In genomic region chr12:111574074-111574886, GRCm38 (mm10) we compare ENCODE assay signal across 8 mouse cellular contexts. TPM values are rescaled to one million over a fixed set of nuclear protein-coding genes. Genes with fewer than 3 reads are reported as not detected.
DNase-seq lines count a peak whose midpoint lies in the region; ATAC-seq lines count a peak whose summit lies in the region.

Mark3 (plus strand) TSS chr12:111574523.

- peaks cover 3% of the 10 kb centered on the region; the same call in 1 of the 2 replicates for H3K36me3 ChIP-seq in hindbrain, embryonic 14.5 days (replicated peaks; ENCODE audit: control insufficient read depth, insufficient read depth)

- peaks cover 29% of the 10 kb centered on the region for H3K4me1 ChIP-seq in hindbrain, embryonic 14.5 days (replicated peaks; ENCODE audit: control insufficient read depth, insufficient read depth, low read length)

- H3K4me2 ChIP-seq in hindbrain, embryonic 14.5 days (replicated peaks): peak within 1 kb of the TSS; percentile 96

- no peaks in the 10 kb centered on the region for H3K9me3 ChIP-seq in hindbrain, embryonic 14.5 days (ENCODE audit: control insufficient read depth, low read length)

- no peaks in the 10 kb centered on the region for H3K27me3 ChIP-seq in hindbrain, embryonic 14.5 days (ENCODE audit: control insufficient read depth, insufficient read depth, low read length)

- peak; percentile 97 for DNase-seq in R1 (ENCODE audit: low read depth, low spot score)
- DNase-seq in cerebellum, postnatal 25 days: peak; percentile 98 to 99
- peak; percentile 91 to 93 for DNase-seq in frontal cortex, postnatal 25 days (ENCODE audit: low spot score in 2 of 2)
- peak; percentile 98 for DNase-seq in hindbrain, embryonic 14.5 days (ENCODE audit: low spot score)
- DNase-seq in layer of hippocampus, postnatal 36 days: peak; percentile 98
- peak; percentile 97 for DNase-seq in lung, postnatal 36 days
- peak; percentile 98 for DNase-seq in retina, postnatal 1 day
- peak; percentile 90 to 97 for DNase-seq in urinary bladder, adult 18-20 months (ENCODE audit: low spot score in 2 of 2)

- WGBS in hindbrain, embryonic 14.5 days: under 1% methylated on average over 58 of the region's 75 CpGs

- peak; percentile 98 for ATAC-seq in hindbrain, embryonic 14.5 days (ENCODE audit: low FRiP score)

- peak within 1 kb of the TSS; percentile 99 for H3K9ac ChIP-seq in hindbrain, embryonic 14.5 days

- peak within 1 kb of the TSS; percentile 100 for H3K4me3 ChIP-seq in hindbrain, embryonic 14.5 days (replicated peaks; ENCODE audit: low read length)

- peak within 1 kb of the TSS; percentile 98 for H3K27ac ChIP-seq in hindbrain, embryonic 14.5 days

RNA-seq across cellular contexts. Expression of gene Mark3, which starts in this region (rescaled TPM):
- polyA plus RNA-seq in hindbrain, embryonic 14.5 days (2014; fragmentation: Nextera tagmentation; extraction: Ambion mirVana): 76.4 and 81.4 TPM in 2 replicates
- total RNA-seq in layer of hippocampus, postnatal 36 days (2021): 100 to 1,000 TPM; 106 to 122 TPM

Comparison
In these comparisons a context has a peak if more than half of its experiments do, and no peak if none do; other contexts are left out.
1. Peak in every context shown above with its lines: DNase-seq, ATAC-seq, H3K4me3 ChIP-seq and H3K27ac ChIP-seq.